Mouse (Mus musculus) brain, embryonic 18.5 days (tissue): ENCODE measurements around the gene Mafg.

Experiments
- DNase-seq: peaks from one replicate; pipeline ENCODE4 v3.0.0-alpha.2; 2012; ENCODE audit warnings: low read depth, low spot score

Mafg gene

GRCm38 (mm10) chr11:120623961-120624679 is 9.3 kb downstream of the Mafg start:
- no peak for DNase-seq

GRCm38 (mm10) chr11:120622805-120623204 is 10.6 kb downstream of the Mafg start:
- no peak for DNase-seq

- no peak for DNase-seq
Observed at GRCm38 (mm10) chr11:120620195-120620594, 13.2 kb downstream of the Mafg start.

- DNase-seq: no peak
Observed at GRCm38 (mm10) chr11:120618619-120619535, 14.5 kb downstream of the Mafg start.

- peak; percentile 76 for DNase-seq
Observed at GRCm38 (mm10) chr11:120617519-120618112, 15.8 kb downstream of the Mafg start, which contains the start of gene Pcyt2. TSS of gene Pcyt2 (minus strand) at chr11:120617936.

GRCm38 (mm10) chr11:120616617-120617294 is 16.6 kb downstream of the Mafg start:
- no peak for DNase-seq

- DNase-seq: no peak
Observed at GRCm38 (mm10) chr11:120615606-120616203, 17.7 kb downstream of the Mafg start.

- no peak for DNase-seq
Observed at GRCm38 (mm10) chr11:120615167-120615566, 18.2 kb downstream of the Mafg start.

GRCm38 (mm10) chr11:120613976-120614375 is 19.4 kb downstream of the Mafg start:
- DNase-seq: no peak

- no peak for DNase-seq
Observed at GRCm38 (mm10) chr11:120613481-120613972, 19.9 kb downstream of the Mafg start.

- no peak for DNase-seq
Observed at GRCm38 (mm10) chr11:120612763-120613162, 20.6 kb downstream of the Mafg start.

- DNase-seq: no peak
Observed at GRCm38 (mm10) chr11:120610477-120611046, 22.8 kb downstream of the Mafg start.

- DNase-seq: no peak
Observed at GRCm38 (mm10) chr11:120609250-120609649, 24.1 kb downstream of the Mafg start.

GRCm38 (mm10) chr11:120608241-120609034 is 25.0 kb downstream of the Mafg start, which contains the start of gene Npb:
TSS of gene Npb (plus strand) at chr11:120608477.
- DNase-seq: no peak

- DNase-seq: no peak
Observed at GRCm38 (mm10) chr11:120606764-120607163, 26.6 kb downstream of the Mafg start.

GRCm38 (mm10) chr11:120605667-120606066 is 27.7 kb downstream of the Mafg start:
- DNase-seq: no peak

- no peak for DNase-seq
Observed at GRCm38 (mm10) chr11:120603545-120603944, 29.9 kb downstream of the Mafg start.

- no peak for DNase-seq
Observed at GRCm38 (mm10) chr11:120600716-120601115, 32.7 kb downstream of the Mafg start.

GRCm38 (mm10) chr11:120598990-120599549 is 34.3 kb downstream of the Mafg start:
- no peak for DNase-seq
